Mouse (Mus musculus): Measurements from ENCODE around the gene Nprl2. TPM values are rescaled to one million over a fixed set of nuclear protein-coding genes. Genes with fewer than 3 reads are reported as not detected.
"Not testable (repeated sequence)": the region's sequence is repeated elsewhere in the genome, so short reads cannot be mapped to it uniquely, and the experiment has no call there.

Nprl2 gene
- polyA plus RNA-seq, 3 experiments from 2014 or later = 48.4 to 55.1 (median 54.4) TPM

DNA sequence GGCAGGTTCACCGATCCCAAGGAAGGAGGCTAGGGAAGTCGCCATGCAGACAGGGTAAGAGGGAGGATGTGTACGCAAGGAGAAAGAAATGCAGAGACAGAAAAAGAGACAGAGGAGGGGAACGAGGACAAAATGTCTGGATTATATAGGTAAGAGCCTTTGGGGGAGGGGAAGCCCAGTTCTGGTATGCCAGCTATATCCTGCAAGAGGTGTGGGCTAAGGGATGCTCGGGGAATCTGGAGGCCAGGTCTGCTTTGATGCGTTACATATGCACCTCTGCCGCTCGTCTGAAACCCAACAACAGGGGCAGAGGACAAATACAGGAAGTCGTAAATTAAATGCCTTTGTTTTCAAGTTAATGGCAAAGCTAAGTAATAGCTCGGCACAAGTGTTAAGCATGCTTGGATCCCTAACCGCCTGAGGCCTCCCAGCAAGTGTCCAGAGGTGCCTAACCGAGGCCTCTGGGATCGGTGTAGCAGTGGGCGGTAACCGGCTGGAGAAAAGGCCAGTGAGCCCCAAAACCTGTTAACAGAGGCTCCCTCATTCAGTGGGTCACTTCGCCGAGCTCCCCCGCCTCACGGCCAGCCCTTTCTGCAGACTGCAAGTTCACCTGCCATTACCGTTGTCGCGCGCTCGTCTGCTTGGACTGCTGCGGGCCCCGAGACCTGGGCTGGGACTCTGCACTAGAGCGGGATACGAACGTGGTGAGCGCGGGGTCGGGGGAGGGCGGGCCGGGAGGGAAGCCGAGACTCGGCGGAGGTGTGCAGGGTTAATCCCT, 11.7 kb downstream of the Nprl2 start:
- no peak for ATAC-seq

DNA sequence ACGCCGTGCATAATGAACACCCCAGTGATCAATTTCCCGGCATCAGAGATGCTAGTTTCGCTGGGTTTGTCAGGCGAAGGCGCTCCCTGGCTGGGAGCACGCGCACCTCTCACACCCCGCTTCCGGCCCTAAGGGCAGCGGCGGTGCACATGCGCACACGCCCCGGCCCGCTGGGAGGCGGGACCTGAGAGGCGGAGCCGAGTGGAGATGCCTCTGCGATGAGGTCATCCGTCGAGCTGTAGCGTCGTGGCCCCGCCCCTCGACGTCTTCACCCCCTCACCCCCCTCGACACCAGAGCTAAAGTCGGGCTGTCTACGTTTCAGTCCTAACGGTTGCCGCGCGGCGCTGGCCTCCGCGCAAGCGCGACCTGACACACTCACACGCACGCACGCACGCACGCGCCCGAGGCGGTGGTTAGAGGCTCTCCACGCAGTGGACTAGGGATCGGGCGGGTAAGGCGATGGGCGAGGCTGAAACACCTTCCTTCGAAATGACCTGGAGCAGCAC, 12.3 kb downstream of the Nprl2 start:
- peak; percentile 74 for ATAC-seq

DNA sequence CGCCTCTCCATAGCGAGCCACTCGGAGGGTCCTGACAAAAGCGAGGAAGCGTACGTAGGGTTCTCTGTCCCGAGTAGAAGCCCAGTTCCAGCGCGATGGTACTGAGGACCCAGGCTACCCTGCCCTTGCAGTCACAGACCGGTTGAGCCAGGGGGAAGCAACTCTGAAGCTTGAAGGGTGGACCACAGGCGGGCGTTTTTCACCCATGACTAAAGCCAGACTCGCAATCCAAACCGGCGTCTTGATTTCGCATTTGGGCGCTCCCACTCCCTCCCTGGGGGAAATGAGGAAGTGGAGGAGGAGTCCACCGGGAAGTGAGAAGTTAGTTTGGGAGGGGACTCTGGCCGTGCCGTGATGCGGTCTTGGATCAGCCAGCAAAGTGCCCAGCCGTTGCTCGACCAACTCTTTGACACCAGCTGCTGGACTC, 13.0 kb downstream of the Nprl2 start:
- no peak for ATAC-seq

DNA sequence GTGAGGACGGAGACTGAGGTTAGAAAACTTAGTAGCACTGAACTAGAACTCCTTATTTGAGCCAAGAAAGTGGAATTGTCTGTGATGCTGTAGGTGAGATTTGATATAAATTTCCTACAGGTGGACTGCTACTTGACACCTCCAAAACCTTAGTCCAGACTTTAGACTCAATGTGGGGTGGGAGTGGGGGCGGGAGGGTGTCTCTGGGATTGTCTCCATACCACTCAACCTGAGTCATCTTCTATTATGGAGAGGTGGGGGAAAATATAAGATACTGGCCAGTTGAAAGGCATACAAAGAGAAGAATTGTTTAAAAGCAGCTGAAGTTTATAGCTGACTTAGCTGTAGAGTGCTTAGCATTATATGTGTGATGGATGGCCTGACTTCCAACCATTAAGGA, 13.7 kb downstream of the Nprl2 start:
- no peak for ATAC-seq

DNA sequence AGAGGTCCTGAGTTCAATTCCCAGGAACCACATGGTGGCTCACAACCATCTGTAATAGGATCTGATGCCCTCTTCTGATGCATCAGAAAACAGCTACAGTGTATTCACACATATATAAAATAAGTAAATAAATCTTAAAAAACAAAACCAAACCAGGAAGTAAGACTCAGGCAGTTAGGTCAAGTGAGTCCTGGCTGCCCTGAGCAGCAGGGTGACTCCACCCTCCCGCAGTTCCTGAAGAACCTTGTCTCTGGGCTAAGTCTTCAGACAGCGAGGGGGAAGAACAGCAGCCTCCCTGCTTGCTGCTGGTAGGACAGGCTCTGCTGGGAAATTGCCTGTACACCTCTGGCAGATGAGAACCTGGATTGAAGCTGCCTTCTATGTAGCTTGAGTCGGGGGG, 14.3 kb downstream of the Nprl2 start:
- no peak for ATAC-seq

DNA sequence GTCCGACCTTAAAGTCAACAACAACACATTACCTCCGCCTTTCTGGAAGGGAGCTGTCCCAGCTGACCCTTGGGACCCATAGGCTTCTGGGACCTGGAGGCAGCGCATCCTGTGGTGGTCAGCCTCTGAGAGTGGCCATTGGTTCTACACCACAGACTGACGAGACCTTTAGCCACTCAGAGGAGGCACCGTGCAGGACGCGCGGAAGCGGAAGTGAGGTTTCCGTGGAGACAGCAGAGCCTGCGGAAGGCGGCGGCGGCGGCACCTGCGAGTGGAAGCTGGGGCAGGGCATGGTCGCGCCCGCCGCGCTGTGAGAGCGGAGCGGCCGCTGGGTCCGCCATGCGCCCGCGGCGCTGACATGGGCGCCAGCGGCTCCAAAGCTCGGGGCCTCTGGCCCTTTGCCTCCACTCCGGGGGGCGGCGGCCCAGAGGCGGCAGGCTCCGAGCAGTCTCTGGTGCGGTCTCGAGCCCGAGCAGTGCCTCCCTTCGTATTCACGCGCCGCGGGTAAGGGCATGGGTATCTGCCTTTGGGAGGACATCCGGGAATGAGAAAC, 21.1 kb downstream of the Nprl2 start, which contains the start of gene Tusc2:
Tusc2 (plus strand) TSS at position 227 of the 553 bp plus-strand sequence.
- peak; percentile 97 for ATAC-seq

DNA sequence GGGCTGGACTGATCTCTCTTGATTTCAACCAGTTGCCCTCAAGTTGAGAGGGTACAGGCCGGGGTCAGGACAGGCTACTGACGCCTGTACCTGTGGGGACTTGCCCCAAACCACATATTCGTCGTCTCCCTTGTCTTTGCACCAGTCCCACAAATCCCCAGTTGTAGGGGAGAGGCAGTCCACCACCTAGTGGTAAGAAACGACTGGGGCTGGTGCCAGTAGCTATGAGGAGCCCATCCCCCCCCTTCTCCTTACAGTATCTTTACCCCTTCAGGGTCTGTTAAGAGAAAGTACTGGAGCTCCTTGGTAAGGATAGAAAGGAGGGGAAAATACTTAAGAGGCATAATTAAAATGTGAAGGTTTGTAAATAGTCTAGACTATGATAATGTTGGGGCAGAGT, 23.5 kb downstream of the Nprl2 start:
- ATAC-seq = not testable (repeated sequence)

DNA sequence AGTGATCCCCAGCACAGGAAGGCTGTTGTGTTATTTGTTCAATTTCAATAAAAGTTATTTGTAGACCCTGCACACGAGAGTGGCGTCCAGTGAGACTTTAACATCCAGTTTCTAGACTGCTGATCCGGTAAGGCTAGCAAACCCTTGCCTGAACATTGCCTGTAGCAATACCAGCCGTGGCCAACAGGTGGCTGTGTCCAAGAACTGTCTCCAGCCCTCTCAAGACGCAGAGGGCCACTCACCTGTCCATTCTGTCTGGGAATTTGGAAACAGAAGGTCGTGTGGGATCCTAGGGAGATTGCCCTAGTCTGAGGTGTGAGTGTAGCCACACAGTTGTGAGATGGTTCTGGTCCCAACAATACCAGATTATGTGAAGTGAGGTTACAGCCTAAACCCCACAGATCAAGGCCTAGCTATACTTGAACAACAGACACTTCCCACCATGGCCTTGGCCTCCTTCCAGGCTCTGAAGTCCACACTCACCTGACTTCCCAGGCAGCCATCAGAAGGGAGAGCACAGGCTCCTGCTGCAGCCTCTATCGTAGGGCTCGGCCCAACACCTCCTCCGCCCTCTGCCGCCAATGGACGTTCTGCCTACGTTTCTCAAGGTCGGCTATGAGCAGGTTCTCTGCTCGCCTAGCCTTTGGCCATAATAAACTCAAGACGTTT, 24.1 kb downstream of the Nprl2 start:
- no peak for ATAC-seq

DNA sequence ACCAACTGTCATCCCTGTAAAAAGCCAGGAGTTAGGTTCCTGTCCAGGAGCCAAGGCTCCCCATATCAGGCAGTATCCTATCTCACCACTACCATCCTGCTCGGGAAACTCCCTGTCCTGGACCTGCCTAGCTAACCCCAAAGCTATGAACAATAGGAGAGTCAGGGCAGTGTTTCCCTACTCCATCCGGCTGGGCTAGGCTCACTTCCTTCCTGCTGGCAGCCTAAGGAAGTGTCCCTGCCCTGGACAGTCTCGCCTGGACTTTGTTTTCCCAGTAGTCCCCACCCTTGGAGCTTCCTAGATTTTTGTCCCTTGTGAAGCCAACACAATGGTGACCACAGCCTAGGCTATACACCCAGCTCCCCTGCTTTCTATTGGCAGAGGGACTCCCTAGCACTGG, 24.8 kb downstream of the Nprl2 start:
- no peak for ATAC-seq

DNA sequence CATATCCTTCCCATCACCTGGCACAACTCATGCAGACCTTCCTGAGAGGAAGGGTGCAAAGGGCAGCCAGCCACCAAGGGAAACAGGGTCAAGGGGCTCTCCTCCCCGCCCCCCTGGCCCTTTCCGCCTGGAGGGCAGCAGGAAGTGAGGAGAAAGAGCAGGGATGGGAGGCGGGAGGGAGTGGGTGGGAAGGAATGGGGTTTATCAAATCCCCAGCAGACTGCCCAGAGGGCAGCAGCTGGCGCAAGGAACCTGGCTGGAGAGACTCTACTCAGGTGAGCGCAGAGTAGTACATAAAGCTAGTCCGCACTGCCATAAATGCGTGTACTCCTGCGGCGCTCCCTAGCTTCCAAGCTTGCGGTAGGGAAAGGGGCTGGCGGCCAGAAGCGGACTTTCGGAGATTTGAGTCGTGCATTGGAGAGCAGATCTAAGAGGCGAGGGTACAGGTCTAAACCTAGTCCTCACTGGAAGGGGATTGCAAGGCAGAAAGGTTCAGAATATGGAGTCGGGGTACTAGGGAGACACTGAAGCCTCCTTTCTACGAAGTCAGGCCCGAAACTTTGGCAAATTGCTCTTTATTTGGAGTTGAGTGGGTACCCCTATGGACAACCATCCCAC, 25.8 kb downstream of the Nprl2 start, which contains the start of gene Hyal2:
Hyal2 (plus strand) TSS at position 244 of the 618 bp plus-strand sequence.
- no peak for ATAC-seq

DNA sequence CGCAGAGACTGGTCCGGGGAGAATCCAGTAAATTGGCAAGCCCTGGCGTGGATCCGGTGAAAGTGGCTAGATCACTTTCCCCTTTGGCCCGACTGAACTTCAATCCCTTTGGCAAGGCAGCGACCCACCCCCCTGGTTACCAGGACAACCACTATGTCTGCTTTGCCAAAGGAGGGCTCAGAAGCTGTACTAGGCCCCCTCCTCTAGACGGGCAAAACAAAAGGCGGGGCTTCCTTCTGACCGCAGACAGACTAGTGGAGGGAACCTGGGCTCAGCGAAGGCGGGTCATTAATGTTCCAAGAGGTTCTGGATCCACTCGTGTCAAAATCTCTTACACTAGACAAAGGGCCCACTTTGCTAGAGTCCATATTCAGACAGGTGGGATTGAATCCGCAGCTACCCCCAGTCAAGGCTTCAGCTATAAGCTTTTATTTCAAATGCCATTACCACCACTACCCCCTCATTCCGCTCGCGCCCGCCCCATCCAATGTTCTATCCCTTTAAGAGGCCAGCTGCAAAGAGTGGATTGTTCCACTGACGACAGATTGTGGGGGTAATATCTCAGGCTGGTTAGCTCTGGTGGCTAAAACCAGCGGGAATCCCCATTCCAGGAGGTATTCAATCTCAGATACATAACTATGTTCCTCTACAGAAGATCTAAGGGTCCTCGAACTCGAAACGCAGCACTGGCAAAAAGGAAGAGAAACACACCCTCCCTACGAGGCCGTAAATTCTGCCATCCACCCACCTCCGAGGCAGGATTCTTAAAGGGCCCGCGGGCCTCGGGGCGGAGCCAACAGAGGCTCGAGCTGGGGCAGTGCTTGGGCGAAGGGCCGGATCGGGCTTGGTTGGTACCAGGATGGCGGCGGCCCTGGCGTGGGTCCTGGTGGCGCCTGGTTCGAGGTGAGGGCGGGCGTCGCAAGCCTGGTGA, 26.6 kb downstream of the Nprl2 start:
- ATAC-seq = peak; percentile 87

DNA sequence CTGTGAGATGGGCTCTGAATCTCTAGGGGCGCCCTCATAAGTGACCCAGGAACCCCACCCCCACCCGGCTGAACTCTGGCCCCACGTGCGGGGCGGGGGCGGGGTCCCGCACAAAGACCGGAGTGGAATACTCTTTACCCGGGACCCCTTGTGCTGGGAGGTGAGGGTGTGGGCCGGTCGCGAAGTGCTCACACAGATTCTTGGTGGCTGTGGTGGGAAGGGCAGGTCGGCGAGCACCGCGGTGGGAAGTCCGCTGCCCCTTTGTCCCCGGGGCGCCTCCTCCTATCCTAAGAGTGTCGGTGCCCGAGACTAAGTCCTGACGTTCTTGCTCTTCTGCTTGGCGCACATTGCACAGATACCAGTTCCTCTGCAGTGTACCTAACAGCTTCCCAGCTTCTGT, 27.2 kb downstream of the Nprl2 start:
- peak; percentile 19 for ATAC-seq

DNA sequence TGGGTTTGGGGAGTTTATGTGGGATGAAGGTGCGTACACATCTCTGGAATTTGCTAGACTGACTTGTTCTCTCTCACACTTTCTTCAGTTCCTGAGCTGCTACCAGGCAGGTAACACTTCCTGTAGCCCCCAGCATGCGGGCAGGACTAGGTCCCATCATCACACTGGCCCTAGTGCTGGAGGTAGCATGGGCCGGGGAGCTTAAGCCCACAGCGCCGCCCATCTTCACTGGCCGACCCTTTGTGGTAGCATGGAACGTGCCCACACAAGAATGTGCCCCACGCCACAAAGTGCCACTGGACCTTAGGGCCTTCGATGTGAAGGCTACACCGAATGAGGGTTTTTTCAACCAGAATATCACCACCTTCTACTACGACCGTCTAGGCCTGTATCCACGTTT, 28.0 kb downstream of the Nprl2 start:
- no peak for ATAC-seq

DNA sequence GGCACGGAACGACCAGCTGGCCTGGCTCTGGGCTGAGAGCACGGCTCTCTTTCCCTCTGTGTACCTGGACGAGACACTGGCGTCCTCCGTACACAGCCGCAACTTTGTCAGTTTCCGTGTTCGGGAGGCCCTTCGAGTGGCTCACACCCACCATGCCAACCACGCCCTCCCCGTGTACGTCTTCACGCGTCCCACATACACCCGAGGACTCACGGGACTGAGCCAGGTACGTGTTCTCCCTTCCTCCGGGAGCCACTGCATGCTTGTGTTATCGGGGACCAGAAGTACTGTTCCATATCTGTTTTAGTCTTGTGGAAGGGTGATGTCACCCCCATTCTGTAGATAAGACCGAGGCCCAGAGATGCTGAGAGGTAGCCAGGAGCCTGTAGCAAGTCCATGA, 28.8 kb downstream of the Nprl2 start:
- ATAC-seq = no peak

DNA sequence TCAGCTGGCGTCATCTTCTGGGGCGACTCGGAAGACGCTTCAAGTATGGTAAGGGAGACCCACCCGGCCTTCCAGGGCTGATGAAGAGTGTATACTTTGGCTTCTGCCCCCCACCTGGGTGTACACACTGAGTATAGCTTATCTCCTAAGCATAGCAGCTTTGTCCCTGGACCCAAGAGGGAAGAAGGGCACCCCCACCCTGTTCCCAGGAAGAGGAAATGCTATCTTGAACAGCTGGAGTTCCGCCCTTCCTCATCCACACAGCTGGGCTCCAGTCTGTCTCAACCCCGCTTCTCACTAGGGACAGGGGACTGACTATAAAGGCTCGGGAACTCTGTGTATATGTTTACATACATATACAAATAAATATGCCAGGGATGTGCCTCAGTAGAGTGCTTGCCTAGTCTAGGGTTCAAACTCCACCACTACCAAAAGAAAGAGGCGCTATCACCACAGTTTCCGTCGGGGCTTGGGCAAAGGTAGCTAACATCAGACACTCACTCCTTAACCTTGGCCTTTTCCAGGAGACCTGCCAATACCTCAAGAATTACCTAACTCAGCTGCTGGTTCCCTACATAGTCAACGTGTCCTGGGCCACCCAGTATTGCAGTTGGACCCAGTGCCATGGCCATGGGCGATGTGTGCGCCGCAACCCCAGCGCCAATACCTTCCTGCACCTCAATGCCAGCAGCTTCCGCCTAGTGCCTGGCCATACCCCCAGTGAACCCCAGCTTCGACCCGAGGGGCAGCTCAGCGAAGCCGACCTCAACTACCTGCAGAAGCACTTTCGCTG, 29.7 kb downstream of the Nprl2 start:
- no peak for ATAC-seq

DNA sequence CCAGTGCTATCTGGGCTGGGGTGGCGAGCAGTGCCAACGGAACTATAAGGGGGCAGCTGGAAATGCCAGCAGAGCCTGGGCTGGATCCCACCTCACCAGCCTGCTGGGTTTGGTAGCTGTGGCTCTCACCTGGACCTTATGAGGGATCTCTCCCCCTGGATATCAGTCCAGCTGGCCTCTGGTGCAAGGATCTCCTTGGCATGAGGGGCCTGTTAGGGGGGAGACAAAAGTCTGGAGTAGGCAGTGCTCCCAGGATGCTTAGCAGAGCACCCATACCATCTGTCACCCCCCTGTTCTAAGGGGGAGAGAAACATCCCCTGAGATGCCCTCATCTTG, 30.3 kb downstream of the Nprl2 start:
- no peak for ATAC-seq

DNA sequence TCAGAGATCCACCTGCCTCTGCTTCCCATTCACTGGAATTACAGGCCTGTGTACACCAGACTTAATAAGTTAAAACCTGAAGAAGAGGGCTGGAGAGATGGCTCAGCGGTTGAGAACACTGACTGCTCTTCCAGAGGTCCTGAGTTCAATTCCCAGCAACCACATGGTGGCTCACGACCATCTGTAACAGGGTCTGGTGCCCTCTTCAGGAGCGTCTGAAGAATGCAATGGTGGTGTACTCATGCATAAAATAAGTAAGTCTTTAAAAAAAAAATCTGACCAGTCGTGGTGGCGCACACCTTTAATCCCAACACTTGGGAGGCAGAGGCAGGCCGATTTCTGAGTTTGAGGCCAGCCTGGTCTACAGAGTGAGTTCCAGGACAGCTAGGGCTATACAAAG, 31.7 kb downstream of the Nprl2 start:
- ATAC-seq = not testable (repeated sequence)

DNA sequence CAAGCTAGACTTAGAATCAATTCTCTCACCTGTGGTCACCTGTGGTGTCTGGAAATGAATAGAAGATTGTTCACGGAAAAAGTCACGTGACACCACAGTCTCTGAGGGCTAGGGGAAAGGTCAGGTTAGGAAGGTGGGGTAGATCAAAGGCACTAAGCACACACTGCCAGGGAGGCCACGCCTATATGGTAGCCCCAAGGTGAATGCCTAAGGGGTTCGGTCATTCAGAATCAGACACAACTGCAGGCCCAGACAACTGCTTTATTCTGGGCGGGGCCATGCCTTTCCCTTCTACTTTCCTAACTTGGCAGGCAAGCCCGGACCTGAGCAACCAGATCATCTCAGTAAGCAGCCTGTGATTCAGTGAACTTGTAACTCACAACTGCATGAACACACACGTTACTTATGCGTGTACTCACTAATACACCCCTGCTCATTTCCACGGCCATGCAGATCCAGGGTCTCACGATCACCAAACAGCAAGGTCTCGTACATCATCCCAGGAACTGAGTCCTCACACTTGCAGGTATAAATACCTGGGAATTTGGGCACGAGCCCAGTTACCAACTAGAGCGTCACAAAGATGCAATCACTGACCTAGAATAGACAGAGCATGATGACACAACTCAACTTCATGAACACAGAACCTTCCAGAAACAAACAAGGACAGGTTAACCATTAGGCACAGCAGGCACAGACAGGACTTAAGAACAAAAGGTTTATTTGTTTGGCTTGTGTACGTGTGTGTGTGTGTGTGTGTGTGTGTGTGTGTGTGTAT, 33.7 kb downstream of the Nprl2 start:
- no peak for ATAC-seq

DNA sequence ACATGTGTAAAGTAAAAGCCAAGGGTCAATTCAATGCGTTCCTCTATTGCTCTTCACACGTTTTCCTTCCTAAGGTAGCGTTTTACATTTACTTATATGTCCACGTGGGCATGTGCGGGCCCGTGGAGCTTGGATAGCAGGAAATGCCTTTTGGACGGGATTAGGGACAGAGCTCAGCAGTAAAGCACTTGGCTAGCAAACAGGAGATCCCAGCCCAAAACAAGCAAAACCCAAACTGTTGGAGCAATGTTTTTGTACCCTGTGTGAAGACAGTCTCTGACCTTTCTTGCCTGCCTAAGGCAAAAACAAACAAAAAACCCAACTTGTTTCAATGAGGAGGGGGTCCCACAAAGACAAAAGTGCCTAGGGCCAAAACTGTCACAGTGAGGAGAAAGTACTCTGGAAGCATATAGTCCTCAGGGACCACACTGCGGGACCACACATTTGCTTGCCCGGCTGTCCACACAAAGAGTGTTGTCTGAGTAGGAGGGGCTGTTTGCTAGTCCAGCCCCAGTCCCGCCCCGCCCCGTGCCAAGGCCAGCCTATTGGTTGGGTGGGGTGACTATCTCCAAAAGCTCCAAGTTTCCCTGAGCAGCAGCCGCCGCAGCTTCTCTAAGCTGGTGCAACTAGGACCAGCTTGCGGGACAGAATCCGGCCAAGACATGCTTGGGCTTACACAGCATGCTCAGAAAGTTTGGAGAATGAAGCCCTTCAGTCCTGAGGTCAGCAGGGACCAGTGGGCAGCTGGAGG, 34.5 kb downstream of the Nprl2 start, which contains the start of gene Hyal1:
Hyal1 (plus strand) TSS at position 571 of the 751 bp plus-strand sequence.
- no peak for ATAC-seq

DNA sequence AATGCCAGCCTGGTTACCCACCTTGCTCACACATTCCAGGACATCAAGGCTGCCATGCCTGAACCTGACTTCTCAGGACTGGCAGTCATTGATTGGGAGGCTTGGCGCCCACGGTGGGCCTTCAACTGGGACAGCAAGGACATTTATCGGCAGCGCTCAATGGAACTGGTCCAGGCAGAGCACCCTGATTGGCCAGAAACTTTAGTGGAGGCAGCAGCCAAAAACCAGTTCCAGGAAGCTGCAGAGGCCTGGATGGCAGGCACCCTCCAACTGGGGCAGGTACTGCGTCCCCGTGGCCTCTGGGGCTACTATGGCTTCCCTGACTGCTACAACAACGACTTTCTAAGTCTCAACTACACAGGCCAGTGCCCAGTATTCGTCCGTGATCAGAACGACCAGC, 35.8 kb downstream of the Nprl2 start:
- ATAC-seq = no peak
